Comparison of ENCODE assay signal across 10 mouse cellular contexts in the genomic region with DNA sequence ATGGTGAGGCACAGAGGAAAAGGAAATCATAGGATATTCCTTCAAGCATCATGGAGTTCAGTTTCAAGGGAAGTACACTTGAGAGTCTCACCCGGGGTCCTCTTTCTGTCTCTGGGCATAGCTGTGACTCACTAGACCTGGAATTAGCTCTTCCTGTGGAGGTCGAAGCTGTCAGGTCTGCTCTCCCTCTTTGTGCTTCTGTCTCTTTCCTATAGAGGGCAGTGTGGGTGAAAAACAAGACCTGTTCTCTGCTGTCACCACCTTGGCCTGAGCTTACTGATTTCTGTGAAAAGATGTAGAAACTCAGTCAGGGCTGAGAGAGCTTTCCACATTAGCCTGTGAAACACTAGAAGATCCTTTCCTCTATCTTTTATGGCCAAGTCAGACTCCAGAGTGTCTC. TPM values are rescaled to one million over a fixed set of nuclear protein-coding genes. Genes with fewer than 3 reads are reported as not detected.
DNase-seq lines count a peak whose midpoint lies in the region; ATAC-seq and TF ChIP-seq lines count a peak whose summit lies in the region.
"Had no signal": no experiment of that assay in that cellular context is flagged by ENCODE, and none has a peak within 500 bp of the region (broad histone marks: within the 10 kb centered on the region; RNA-seq: fewer than 3 reads in every experiment).

No protein-coding gene starts in this region.

- intact Hi-C loops in left cerebral cortex, postnatal 4 days (cut with DNase I), result no loop called here

- H3K27ac ChIP-seq in kidney, adult 2 months (ENCODE audit: insufficient read depth, low read depth, low read length), result peak overlapping the region; percentile 22; the same call in 1 of the 2 replicates

- H3K4me3 ChIP-seq in G1E (ENCODE audit: low read depth, low read length), result no peak overlapping the region
- H3K4me3 ChIP-seq in kidney, adult 2 months (ENCODE audit: insufficient read depth, low read depth, low read length), result no peak overlapping the region

- no peak for TF ChIP-seq POLR2A in kidney, adult 2 months (IDR thresholded peaks at IDR 0.05; ENCODE audit: low read depth, low read length)

- peak; percentile 41 for DNase-seq in kidney, adult 18-20 months
- DNase-seq in kidney, adult 11 months, result no peak
- no peak for DNase-seq in G1E (ENCODE audit: low spot score)
- DNase-seq in cerebellum, postnatal 14 days, result peak; percentile 71 to 75
- DNase-seq in kidney, adult 2 months, result peak; percentile 68
- no peak for DNase-seq in right cerebral cortex, adult 2 months (ENCODE audit: low spot score in 2 of 2)
- DNase-seq in left cerebral cortex, postnatal 4 days, result no peak

- H3K27me3 ChIP-seq in G1E (ENCODE audit: insufficient read depth, low read length), result no peaks in the 10 kb centered on the region
- H3K27me3 ChIP-seq in kidney, adult 2 months (replicated peaks; ENCODE audit: control insufficient read depth, insufficient read depth, low read length), result no peaks in the 10 kb centered on the region

- 9% methylated on average over 2 of the region's 2 CpGs for WGBS in kidney, adult 2 months

- peaks cover 86% of the 10 kb centered on the region for H3K36me3 ChIP-seq in G1E (replicated peaks)
- H3K36me3 ChIP-seq in kidney, adult 2 months (ENCODE audit: control insufficient read depth, insufficient read depth, low read length), result no peaks in the 10 kb centered on the region; the same call in 1 of the 2 replicates

- no peaks in the 10 kb centered on the region for H3K9me3 ChIP-seq in G1E (replicated peaks)

- 0 out of 2 replicates have a peak, but pooled peaks have one; percentile 28 for ATAC-seq in G1E (ENCODE audit: extremely low read depth, insufficient number of reproducible peaks, low FRiP score, poor library complexity, severe bottlenecking)
- ATAC-seq in neutrophil, adult 5-6 weeks (ENCODE audit: extremely low read depth, insufficient number of reproducible peaks, low FRiP score, poor library complexity, severe bottlenecking), result 0 out of 2 replicates have a peak, but pooled peaks have one; percentile 44

- H3K4me1 ChIP-seq in G1E (ENCODE audit: insufficient read depth, low read depth, low read length), result peaks cover 12% of the 10 kb centered on the region
- no peaks in the 10 kb centered on the region for H3K4me1 ChIP-seq in kidney, adult 2 months (ENCODE audit: control insufficient read depth, insufficient read depth, low read length)

- peak; percentile 40; the same call in 1 of the 2 replicates for TF ChIP-seq CTCF in G1E (IDR thresholded peaks at IDR 0.05; ENCODE audit: low read depth, low read length)
- TF ChIP-seq CTCF in kidney, adult 2 months (conservative IDR thresholded peaks at IDR 0.05; ENCODE audit: insufficient read depth, insufficient read length, low read depth, low read length), result peak; percentile 65

RNA-seq across cellular contexts. Expression of a gene that starts 43.2 kb away (rescaled TPM):
- total RNA-seq in G1E (2014; fragmentation: Nextera tagmentation), result not detected in 2 replicates
- not detected in 2 replicates for total RNA-seq in G1E (2017)
- polyA plus RNA-seq in G1E (2012), result 0.41 and 1.5 TPM in 2 replicates
- 1.0 and 1.2 TPM in 2 replicates for polyA plus RNA-seq in kidney, adult 2 months (2012; rRNA removed)
- total RNA-seq in neutrophil, adult 5-6 weeks (2017), result 0.70 TPM in 1 of 2 replicates, not detected in the other
- total RNA-seq in left cerebral cortex, postnatal 4 days (2021), result 1 to 10 TPM in 1 of 2 experiments, not detected in 1; 1.4 TPM

RNA-seq across cellular contexts. Expression of a gene that starts 50.2 kb away (rescaled TPM):
- total RNA-seq in G1E (2014; fragmentation: Nextera tagmentation), result not detected in 2 replicates
- total RNA-seq in G1E (2017), result 0.33 TPM in 1 of 2 replicates, not detected in the other
- not detected in 2 replicates for polyA plus RNA-seq in G1E (2012)
- polyA plus RNA-seq in kidney, adult 2 months (2012; rRNA removed), result 39.2 and 43.8 TPM in 2 replicates
- not detected in 2 replicates for total RNA-seq in neutrophil, adult 5-6 weeks (2017)
- not detected for total RNA-seq in left cerebral cortex, postnatal 4 days (2021)
- polyA plus RNA-seq: embryonic facial prominence, embryonic 14.5 days; testis, adult 2 months had no signal

RNA-seq across cellular contexts. Expression of a gene that starts 55.3 kb away (rescaled TPM):
- not detected in 2 replicates for total RNA-seq in G1E (2014; fragmentation: Nextera tagmentation)
- not detected in 2 replicates for total RNA-seq in G1E (2017)
- 0.03 TPM in 1 of 2 replicates, not detected in the other for polyA plus RNA-seq in G1E (2012)
- polyA plus RNA-seq in kidney, adult 2 months (2012; rRNA removed), result 5.7 and 6.9 TPM in 2 replicates
- not detected in 2 replicates for total RNA-seq in neutrophil, adult 5-6 weeks (2017)
- total RNA-seq in left cerebral cortex, postnatal 4 days (2021), result not detected

Comparison
In these comparisons a context has a peak if more than half of its experiments do, and no peak if none do; other contexts are left out.
1. DNase-seq: peak in kidney, adult 18-20 months (single experiment), cerebellum, postnatal 14 days (2 of 2) and kidney, adult 2 months (single experiment); none in kidney, adult 11 months (single experiment), G1E (single experiment), right cerebral cortex, adult 2 months (0 of 2) and left cerebral cortex, postnatal 4 days (single experiment).